Mouse (Mus musculus): ENCODE measurements at regions not wholly inside any gene's neighbourhood (a gene's known extent, or its start where the extent isn't known, plus 50 kb on each side); places are given as distances from the start of the nearest gene placed in this dataset.

DNA sequence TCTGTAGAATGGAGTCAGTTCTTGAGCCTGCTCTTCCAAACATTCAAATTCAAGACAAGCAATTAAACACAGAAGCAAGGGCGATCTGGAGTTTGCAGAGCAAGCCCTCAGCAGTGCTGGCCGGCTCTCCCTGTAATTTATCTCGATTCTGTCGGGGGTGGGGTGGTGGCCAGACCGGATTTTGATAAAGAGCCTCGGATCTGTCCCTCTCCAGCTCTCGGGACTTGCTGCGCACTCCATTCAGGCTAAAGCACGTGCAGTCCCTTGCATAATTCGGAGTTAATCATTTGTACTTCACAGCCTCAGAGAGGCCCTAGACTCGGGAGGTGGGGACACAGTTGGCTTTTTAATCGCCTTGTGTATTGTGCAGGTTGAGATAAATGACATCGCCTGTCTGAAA is 145.6 kb upstream of the Zfp507 start:
- peak; percentile 75 for ATAC-seq (ENCODE audit: low FRiP score)
- Histone ChIP-seq H3K27ac (ENCODE audit: low read depth, low read length) (no peak overlapping the region), H3K27me3 (ENCODE audit: control insufficient read depth, insufficient read depth, low read length) (no peaks in the 10 kb centered on the region), H3K9me3 (ENCODE audit: control insufficient read depth, low read length) (no peaks in the 10 kb centered on the region), H3K4me1 (replicated peaks; ENCODE audit: control insufficient read depth, insufficient read depth, low read length) (no peaks in the 10 kb centered on the region), H3K4me2 (replicated peaks; ENCODE audit: low read depth, low read length) (peak overlapping the region; percentile 17), H3K36me3 (ENCODE audit: control insufficient read depth, insufficient read depth, low read length) (no peaks in the 10 kb centered on the region), H3K4me3 (ENCODE audit: low read depth, low read length) (no peak overlapping the region), H3K9ac (ENCODE audit: low read depth, low read length) (no peak overlapping the region)
- 2% methylated on average over 13 of the region's 13 CpGs for WGBS
- peak; percentile 55 for DNase-seq (ENCODE audit: low spot score)

GRCm38 (mm10) chr7:35941086-35941485 is 138.3 kb upstream of the Zfp507 start:
- Histone ChIP-seq H3K4me2 (replicated peaks; ENCODE audit: low read depth, low read length) (no peak overlapping the region), H3K4me1 (replicated peaks; ENCODE audit: control insufficient read depth, insufficient read depth, low read length) (no peaks in the 10 kb centered on the region), H3K27ac (ENCODE audit: low read depth, low read length) (no peak overlapping the region), H3K4me3 (ENCODE audit: low read depth, low read length) (no peak overlapping the region), H3K9ac (ENCODE audit: low read depth, low read length) (no peak overlapping the region), H3K27me3 (ENCODE audit: control insufficient read depth, insufficient read depth, low read length) (no peaks in the 10 kb centered on the region), H3K36me3 (ENCODE audit: control insufficient read depth, insufficient read depth, low read length) (no peaks in the 10 kb centered on the region), H3K9me3 (ENCODE audit: control insufficient read depth, low read length) (no peaks in the 10 kb centered on the region)
- no peak for ATAC-seq (ENCODE audit: low FRiP score)
- WGBS, result 85% methylated on average over 3 of the region's 3 CpGs
- DNase-seq (ENCODE audit: low spot score), result no peak

- no peak overlapping the region for H3K4me2 ChIP-seq (replicated peaks; ENCODE audit: low read depth, low read length)
- ATAC-seq (ENCODE audit: low FRiP score), result no peak
- no peak overlapping the region for H3K9ac ChIP-seq (ENCODE audit: low read depth, low read length)
- no peaks in the 10 kb centered on the region for H3K4me1 ChIP-seq (replicated peaks; ENCODE audit: control insufficient read depth, insufficient read depth, low read length)
- H3K27ac ChIP-seq (ENCODE audit: low read depth, low read length), result no peak overlapping the region
- H3K4me3 ChIP-seq (ENCODE audit: low read depth, low read length), result no peak overlapping the region
- H3K27me3 ChIP-seq (ENCODE audit: control insufficient read depth, insufficient read depth, low read length), result no peaks in the 10 kb centered on the region
- 57% methylated on average over 13 of the region's 13 CpGs for WGBS
- no peaks in the 10 kb centered on the region for H3K36me3 ChIP-seq (ENCODE audit: control insufficient read depth, insufficient read depth, low read length)
- DNase-seq (ENCODE audit: low spot score), result no peak
- H3K9me3 ChIP-seq (ENCODE audit: control insufficient read depth, low read length), result no peaks in the 10 kb centered on the region
Observed at GRCm38 (mm10) chr7:35938123-35938869, 135.5 kb upstream of the Zfp507 start.

DNA sequence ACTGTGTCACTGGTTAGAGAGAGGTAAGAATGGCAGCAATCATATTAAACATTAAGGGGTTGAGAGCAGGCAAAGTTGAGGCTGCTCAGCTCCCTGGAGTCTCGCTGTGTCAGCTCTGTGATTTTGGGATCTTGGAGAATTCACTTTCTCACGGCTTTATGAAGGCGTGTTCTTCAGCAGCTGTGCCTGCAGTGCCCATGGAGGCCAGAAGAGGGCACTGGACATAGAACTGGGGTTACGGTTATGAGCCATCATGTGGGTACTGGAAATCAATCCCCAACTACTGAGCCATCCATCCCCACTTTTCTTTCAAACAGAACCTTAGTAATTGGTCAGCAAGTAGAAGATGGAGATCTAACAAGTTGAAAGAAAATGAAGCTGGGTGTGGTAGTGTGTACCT is 123.9 kb upstream of the Zfp507 start:
- 94% methylated on average over 4 of the region's 4 CpGs for WGBS
- Histone ChIP-seq H3K9ac (ENCODE audit: low read depth, low read length) (no peak overlapping the region), H3K4me1 (replicated peaks; ENCODE audit: control insufficient read depth, insufficient read depth, low read length) (0 out of 2 replicates have a peak, but pooled peaks cover 2% of the 10 kb centered on the region), H3K27ac (ENCODE audit: low read depth, low read length) (no peak overlapping the region), H3K9me3 (ENCODE audit: control insufficient read depth, low read length) (no peaks in the 10 kb centered on the region), H3K4me2 (replicated peaks; ENCODE audit: low read depth, low read length) (no peak overlapping the region), H3K27me3 (ENCODE audit: control insufficient read depth, insufficient read depth, low read length) (no peaks in the 10 kb centered on the region), H3K4me3 (ENCODE audit: low read depth, low read length) (no peak overlapping the region), H3K36me3 (ENCODE audit: control insufficient read depth, insufficient read depth, low read length) (no peaks in the 10 kb centered on the region)
- DNase-seq (ENCODE audit: low spot score) (no peak), ATAC-seq (ENCODE audit: low FRiP score) (no peak)

- no peak for DNase-seq (ENCODE audit: low spot score)
- Histone ChIP-seq H3K4me2 (replicated peaks; ENCODE audit: low read depth, low read length) (no peak overlapping the region), H3K4me3 (ENCODE audit: low read depth, low read length) (no peak overlapping the region), H3K4me1 (replicated peaks; ENCODE audit: control insufficient read depth, insufficient read depth, low read length) (peaks cover 5% of the 10 kb centered on the region; the same call in 1 of the 2 replicates), H3K36me3 (ENCODE audit: control insufficient read depth, insufficient read depth, low read length) (no peaks in the 10 kb centered on the region), H3K9me3 (ENCODE audit: control insufficient read depth, low read length) (no peaks in the 10 kb centered on the region), H3K27me3 (ENCODE audit: control insufficient read depth, insufficient read depth, low read length) (no peaks in the 10 kb centered on the region), H3K27ac (ENCODE audit: low read depth, low read length) (no peak overlapping the region), H3K9ac (ENCODE audit: low read depth, low read length) (no peak overlapping the region)
- ATAC-seq (ENCODE audit: low FRiP score), result no peak
- 32% methylated on average over 9 of the region's 9 CpGs for WGBS
Observed at GRCm38 (mm10) chr7:35922582-35922981, 119.8 kb upstream of the Zfp507 start.

- Histone ChIP-seq H3K27ac (ENCODE audit: low read depth, low read length) (no peak overlapping the region), H3K4me3 (ENCODE audit: low read depth, low read length) (no peak overlapping the region), H3K36me3 (ENCODE audit: control insufficient read depth, insufficient read depth, low read length) (no peaks in the 10 kb centered on the region), H3K27me3 (ENCODE audit: control insufficient read depth, insufficient read depth, low read length) (no peaks in the 10 kb centered on the region), H3K9ac (ENCODE audit: low read depth, low read length) (no peak overlapping the region), H3K4me2 (replicated peaks; ENCODE audit: low read depth, low read length) (no peak overlapping the region), H3K4me1 (replicated peaks; ENCODE audit: control insufficient read depth, insufficient read depth, low read length) (peaks cover 5% of the 10 kb centered on the region; the same call in 1 of the 2 replicates), H3K9me3 (ENCODE audit: control insufficient read depth, low read length) (no peaks in the 10 kb centered on the region)
- no peak for DNase-seq (ENCODE audit: low spot score)
- ATAC-seq (ENCODE audit: low FRiP score), result no peak
- WGBS, result 31% methylated on average over 9 of the region's 9 CpGs
Observed at GRCm38 (mm10) chr7:35920884-35921283, 118.1 kb upstream of the Zfp507 start.

- Histone ChIP-seq H3K27me3 (ENCODE audit: control insufficient read depth, insufficient read depth, low read length) (no peaks in the 10 kb centered on the region), H3K9ac (ENCODE audit: low read depth, low read length) (no peak overlapping the region), H3K9me3 (ENCODE audit: control insufficient read depth, low read length) (no peaks in the 10 kb centered on the region), H3K27ac (ENCODE audit: low read depth, low read length) (no peak overlapping the region), H3K4me3 (ENCODE audit: low read depth, low read length) (no peak overlapping the region), H3K4me2 (replicated peaks; ENCODE audit: low read depth, low read length) (no peak overlapping the region), H3K4me1 (replicated peaks; ENCODE audit: control insufficient read depth, insufficient read depth, low read length) (peaks cover 5% of the 10 kb centered on the region; the same call in 1 of the 2 replicates), H3K36me3 (ENCODE audit: control insufficient read depth, insufficient read depth, low read length) (no peaks in the 10 kb centered on the region)
- ATAC-seq (ENCODE audit: low FRiP score), result no peak
- no peak for DNase-seq (ENCODE audit: low spot score)
- WGBS, result 86% methylated on average over 11 of the region's 11 CpGs
Observed at GRCm38 (mm10) chr7:35920194-35920609, 117.4 kb upstream of the Zfp507 start.

DNA sequence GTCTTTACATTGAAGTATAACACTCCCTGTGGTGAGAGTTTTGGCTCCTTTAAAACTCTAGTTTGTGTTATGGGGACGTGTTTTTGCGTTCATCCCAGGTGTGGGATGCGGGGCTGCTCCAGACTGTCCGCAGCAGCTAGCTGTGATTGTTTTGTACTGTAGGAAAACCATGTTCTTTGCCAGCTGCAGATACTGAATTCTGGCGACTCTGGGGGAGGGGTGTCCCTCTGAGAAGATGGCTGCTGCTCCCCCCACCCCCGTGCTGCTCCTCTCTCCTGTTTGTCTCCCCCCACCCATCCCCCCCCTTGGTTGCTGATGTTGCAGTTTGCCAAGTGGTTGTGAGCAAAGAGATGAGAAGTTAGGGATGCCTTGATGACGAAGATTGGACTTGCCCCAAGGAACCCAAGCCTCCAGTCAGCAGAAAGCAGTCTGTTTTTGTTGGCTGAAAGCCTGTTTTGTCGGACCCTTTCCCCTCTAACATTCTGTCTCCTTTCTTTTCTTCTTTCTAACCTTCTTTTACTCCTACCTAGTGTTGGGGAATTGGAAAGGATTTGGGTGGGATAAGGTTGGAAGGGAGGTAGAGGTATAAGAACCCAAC is 107.4 kb upstream of the Zfp507 start:
- Histone ChIP-seq H3K9me3 (ENCODE audit: control insufficient read depth, low read length) (no peaks in the 10 kb centered on the region; the same call in 1 of the 2 replicates), H3K27me3 (ENCODE audit: control insufficient read depth, insufficient read depth, low read length) (no peaks in the 10 kb centered on the region), H3K9ac (ENCODE audit: low read depth, low read length) (no peak overlapping the region), H3K4me3 (ENCODE audit: low read depth, low read length) (no peak overlapping the region), H3K4me2 (replicated peaks; ENCODE audit: low read depth, low read length) (no peak overlapping the region), H3K36me3 (ENCODE audit: control insufficient read depth, insufficient read depth, low read length) (no peaks in the 10 kb centered on the region), H3K4me1 (replicated peaks; ENCODE audit: control insufficient read depth, insufficient read depth, low read length) (no peaks in the 10 kb centered on the region), H3K27ac (ENCODE audit: low read depth, low read length) (no peak overlapping the region)
- no peak for DNase-seq (ENCODE audit: low spot score)
- ATAC-seq (ENCODE audit: low FRiP score), result no peak
- WGBS, result 72% methylated on average over 8 of the region's 8 CpGs

- no peaks in the 10 kb centered on the region for H3K9me3 ChIP-seq (ENCODE audit: control insufficient read depth, low read length)
- WGBS, result 3% methylated on average over 17 of the region's 17 CpGs
- DNase-seq (ENCODE audit: low spot score) (peak; percentile 83), ATAC-seq (ENCODE audit: low FRiP score) (peak; percentile 38; the same call in 1 of the 2 replicates)
- no peaks in the 10 kb centered on the region for H3K36me3 ChIP-seq (ENCODE audit: control insufficient read depth, insufficient read depth, low read length)
- no peaks in the 10 kb centered on the region for H3K4me1 ChIP-seq (replicated peaks; ENCODE audit: control insufficient read depth, insufficient read depth, low read length)
- H3K9ac ChIP-seq (ENCODE audit: low read depth, low read length), result peak overlapping the region; percentile 31; the same call in 1 of the 2 replicates
- H3K27ac ChIP-seq (ENCODE audit: low read depth, low read length), result no peak overlapping the region
- H3K27me3 ChIP-seq (ENCODE audit: control insufficient read depth, insufficient read depth, low read length), result no peaks in the 10 kb centered on the region
- H3K4me2 ChIP-seq (replicated peaks; ENCODE audit: low read depth, low read length), result peak overlapping the region; percentile 31
- no peak overlapping the region for H3K4me3 ChIP-seq (ENCODE audit: low read depth, low read length)
Observed at GRCm38 (mm10) chr7:35901942-35902381, 99.2 kb upstream of the Zfp507 start.

Data from hindbrain, embryonic 11.5 days (tissue).